In the genomic region with DNA sequence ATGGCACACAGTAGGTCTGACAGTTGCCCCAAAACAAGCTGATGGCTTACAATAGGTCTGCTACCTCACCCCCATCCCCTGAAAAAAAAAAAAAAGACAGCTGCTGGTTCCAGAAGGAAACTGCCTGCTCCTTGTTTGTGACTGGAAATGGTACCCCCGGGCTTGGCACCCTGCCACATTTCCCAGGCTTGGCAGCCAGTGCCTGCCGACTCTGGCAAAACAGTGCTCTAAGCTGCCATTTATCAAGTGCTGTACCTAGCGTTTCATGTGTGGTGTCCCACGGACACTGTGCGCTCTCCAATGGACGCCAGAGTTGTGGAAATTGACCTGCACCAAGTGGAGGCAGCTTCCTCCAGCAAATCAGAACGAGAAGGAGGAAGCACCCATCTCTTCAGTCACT, we compare ENCODE assay signal across 7 mouse cellular contexts. TPM values are rescaled to one million over a fixed set of nuclear protein-coding genes. Genes with fewer than 3 reads are reported as not detected.
DNase-seq lines count a peak whose midpoint lies in the region; ATAC-seq lines count a peak whose summit lies in the region.

No protein-coding gene starts in this region.

- intact Hi-C loops in gastrocnemius, postnatal 36 days (cut with DNase I): no loop called here

- no peak overlapping the region for H3K4me3 ChIP-seq in midbrain, embryonic 10.5 days
- H3K4me3 ChIP-seq in midbrain, embryonic 11.5 days (ENCODE audit: low read depth, low read length): no peak overlapping the region
- H3K4me3 ChIP-seq in forebrain, embryonic 13.5 days: no peak overlapping the region; the same call in 1 of the 2 replicates
- no peak overlapping the region for H3K4me3 ChIP-seq in midbrain, embryonic 14.5 days (replicated peaks; ENCODE audit: low read depth, low read length)

- ATAC-seq in midbrain, embryonic 11.5 days (ENCODE audit: low FRiP score): no peak
- peak; percentile 77 for ATAC-seq in forebrain, embryonic 13.5 days
- no peak for ATAC-seq in midbrain, embryonic 14.5 days (ENCODE audit: low FRiP score, low TSS enrichment)

- H3K27ac ChIP-seq in midbrain, embryonic 10.5 days (replicated peaks): 0 out of 2 replicates have a peak overlapping the region, but pooled peaks have one; percentile 46
- H3K27ac ChIP-seq in midbrain, embryonic 11.5 days (ENCODE audit: low read depth, low read length): no peak overlapping the region
- peak overlapping the region; percentile 84 for H3K27ac ChIP-seq in forebrain, embryonic 13.5 days
- peak overlapping the region; percentile 68 for H3K27ac ChIP-seq in midbrain, embryonic 14.5 days (replicated peaks; ENCODE audit: low read depth, low read length)

- H3K36me3 ChIP-seq in midbrain, embryonic 10.5 days: no peaks in the 10 kb centered on the region
- no peaks in the 10 kb centered on the region for H3K36me3 ChIP-seq in midbrain, embryonic 11.5 days (ENCODE audit: control insufficient read depth, insufficient read depth, low read length)
- no peaks in the 10 kb centered on the region for H3K36me3 ChIP-seq in forebrain, embryonic 13.5 days (ENCODE audit: poor library complexity, severe bottlenecking)
- H3K36me3 ChIP-seq in midbrain, embryonic 14.5 days (ENCODE audit: control insufficient read depth, insufficient read depth, low read length): no peaks in the 10 kb centered on the region

- no peaks in the 10 kb centered on the region for H3K9me3 ChIP-seq in midbrain, embryonic 10.5 days (replicated peaks)
- no peaks in the 10 kb centered on the region for H3K9me3 ChIP-seq in midbrain, embryonic 11.5 days (ENCODE audit: control insufficient read depth, low read length)
- no peaks in the 10 kb centered on the region for H3K9me3 ChIP-seq in forebrain, embryonic 13.5 days (replicated peaks)
- H3K9me3 ChIP-seq in midbrain, embryonic 14.5 days (ENCODE audit: control insufficient read depth, low read length): no peaks in the 10 kb centered on the region

- no peak overlapping the region for H3K4me2 ChIP-seq in midbrain, embryonic 11.5 days
- H3K4me2 ChIP-seq in forebrain, embryonic 13.5 days: peak overlapping the region; percentile 45
- H3K4me2 ChIP-seq in midbrain, embryonic 14.5 days (ENCODE audit: low read length): no peak overlapping the region

- peaks cover 17% of the 10 kb centered on the region for H3K27me3 ChIP-seq in midbrain, embryonic 10.5 days (ENCODE audit: low read depth, poor library complexity, severe bottlenecking)
- H3K27me3 ChIP-seq in midbrain, embryonic 11.5 days (ENCODE audit: control insufficient read depth, insufficient read depth, low read length): no peaks in the 10 kb centered on the region
- peaks cover 21% of the 10 kb centered on the region for H3K27me3 ChIP-seq in forebrain, embryonic 13.5 days
- H3K27me3 ChIP-seq in midbrain, embryonic 14.5 days (ENCODE audit: control insufficient read depth, insufficient read depth, low read length): no peaks in the 10 kb centered on the region

- no peak overlapping the region for H3K9ac ChIP-seq in midbrain, embryonic 11.5 days (ENCODE audit: low read length)
- no peak overlapping the region for H3K9ac ChIP-seq in forebrain, embryonic 13.5 days
- H3K9ac ChIP-seq in midbrain, embryonic 14.5 days (replicated peaks; ENCODE audit: low read length): no peak overlapping the region

- WGBS in midbrain, embryonic 10.5 days: 76% methylated on average over 7 of the region's 7 CpGs
- 67% methylated on average over 7 of the region's 7 CpGs for WGBS in midbrain, embryonic 11.5 days
- 26% methylated on average over 7 of the region's 7 CpGs for WGBS in forebrain, embryonic 13.5 days
- WGBS in midbrain, embryonic 14.5 days: 45% methylated on average over 7 of the region's 7 CpGs

- DNase-seq in midbrain, embryonic 10.5 days (ENCODE audit: low spot score): no peak
- no peak for DNase-seq in midbrain, embryonic 11.5 days (ENCODE audit: low spot score, missing footprints)
- DNase-seq in kidney, postnatal 25 days: peak; percentile 75 to 82
- peak; percentile 87 for DNase-seq in midbrain, embryonic 14.5 days
- no peak for DNase-seq in gastrocnemius, postnatal 36 days
- no peak for DNase-seq in urinary bladder, postnatal 36 days (ENCODE audit: low spot score in 2 of 2)

- peaks cover 55% of the 10 kb centered on the region for H3K4me1 ChIP-seq in midbrain, embryonic 10.5 days
- H3K4me1 ChIP-seq in midbrain, embryonic 11.5 days (ENCODE audit: control insufficient read depth, insufficient read depth, low read length): peaks cover 14% of the 10 kb centered on the region
- H3K4me1 ChIP-seq in forebrain, embryonic 13.5 days: peaks cover 61% of the 10 kb centered on the region
- peaks cover 35% of the 10 kb centered on the region for H3K4me1 ChIP-seq in midbrain, embryonic 14.5 days (ENCODE audit: control insufficient read depth, insufficient read depth, low read length)

RNA-seq across cellular contexts. Expression of a gene that starts 17.5 kb away (rescaled TPM):
- polyA plus RNA-seq in midbrain, embryonic 10.5 days (2016; fragmentation: Nextera tagmentation; extraction: Ambion mirVana): 0.05 and 0.17 TPM in 2 replicates
- 0.06 and 0.11 TPM in 2 replicates for polyA plus RNA-seq in midbrain, embryonic 11.5 days (2014; fragmentation: Nextera tagmentation; extraction: Ambion mirVana)
- polyA plus RNA-seq in forebrain, embryonic 13.5 days (2015; fragmentation: Nextera tagmentation; extraction: Ambion mirVana): 0.13 and 0.19 TPM in 2 replicates
- 0.13 TPM in 1 of 2 replicates, not detected in the other for polyA plus RNA-seq in midbrain, embryonic 14.5 days (2014; fragmentation: Nextera tagmentation; extraction: Ambion mirVana)
- total RNA-seq in gastrocnemius, postnatal 36 days (2021): not detected

RNA-seq across cellular contexts. Expression of a gene that starts 17.9 kb away (rescaled TPM):
- 1.2 and 1.5 TPM in 2 replicates for polyA plus RNA-seq in midbrain, embryonic 10.5 days (2016; fragmentation: Nextera tagmentation; extraction: Ambion mirVana)
- 0.83 and 1.7 TPM in 2 replicates for polyA plus RNA-seq in midbrain, embryonic 11.5 days (2014; fragmentation: Nextera tagmentation; extraction: Ambion mirVana)
- 1.2 and 1.5 TPM in 2 replicates for polyA plus RNA-seq in forebrain, embryonic 13.5 days (2015; fragmentation: Nextera tagmentation; extraction: Ambion mirVana)
- polyA plus RNA-seq in midbrain, embryonic 14.5 days (2014; fragmentation: Nextera tagmentation; extraction: Ambion mirVana): 14.8 and 18.8 TPM in 2 replicates
- total RNA-seq in gastrocnemius, postnatal 36 days (2021): not detected

RNA-seq across cellular contexts. Expression of a gene that starts 59.2 kb away (rescaled TPM):
- polyA plus RNA-seq in midbrain, embryonic 10.5 days (2016; fragmentation: Nextera tagmentation; extraction: Ambion mirVana): 12.3 and 15.7 TPM in 2 replicates
- 7.7 and 9.6 TPM in 2 replicates for polyA plus RNA-seq in midbrain, embryonic 11.5 days (2014; fragmentation: Nextera tagmentation; extraction: Ambion mirVana)
- 3.2 and 3.3 TPM in 2 replicates for polyA plus RNA-seq in forebrain, embryonic 13.5 days (2015; fragmentation: Nextera tagmentation; extraction: Ambion mirVana)
- polyA plus RNA-seq in midbrain, embryonic 14.5 days (2014; fragmentation: Nextera tagmentation; extraction: Ambion mirVana): 1.1 and 6.6 TPM in 2 replicates
- 1 to 10 TPM in 1 of 2 experiments, under 1 TPM in 1; 0.41 to 1.0 TPM for total RNA-seq in gastrocnemius, postnatal 36 days (2021)

Comparison
In these comparisons a context has a peak if more than half of its experiments do, and no peak if none do; other contexts are left out.
1. DNase-seq: peak in kidney, postnatal 25 days (2 of 2) and midbrain, embryonic 14.5 days (single experiment); none in midbrain, embryonic 10.5 days (single experiment), midbrain, embryonic 11.5 days (single experiment), gastrocnemius, postnatal 36 days (0 of 2) and urinary bladder, postnatal 36 days (0 of 2).